8 mouse cellular contexts compared by ENCODE assay signal in genomic region chr7:27329326-27329947, GRCm38 (mm10). TPM values are rescaled to one million over a fixed set of nuclear protein-coding genes. Genes with fewer than 3 reads are reported as not detected.
A peak's percentile ranks its signal among the peaks of the same experiment; 100 is the strongest.
DNase-seq lines count a peak whose midpoint lies in the region; ATAC-seq lines count a peak whose summit lies in the region.

No protein-coding gene starts in this region.

- H3K9ac ChIP-seq in heart, embryonic 11.5 days (ENCODE audit: low read depth, low read length): no peak overlapping the region
- no peak overlapping the region; the same call in 1 of the 2 replicates for H3K9ac ChIP-seq in kidney, embryonic 14.5 days (ENCODE audit: low read depth, low read length)
- no peak overlapping the region for H3K9ac ChIP-seq in liver, embryonic 11.5 days (ENCODE audit: low read depth, low read length)

- H3K36me3 ChIP-seq in embryonic facial prominence, embryonic 10.5 days (replicated peaks): no peaks in the 10 kb centered on the region
- no peaks in the 10 kb centered on the region for H3K36me3 ChIP-seq in heart, embryonic 11.5 days (ENCODE audit: control insufficient read depth, insufficient read depth, low read length)
- H3K36me3 ChIP-seq in kidney, embryonic 14.5 days (ENCODE audit: control insufficient read depth, insufficient read depth, low read length): no peaks in the 10 kb centered on the region
- no peaks in the 10 kb centered on the region for H3K36me3 ChIP-seq in liver, embryonic 11.5 days (ENCODE audit: control insufficient read depth, insufficient read depth, low read length)
- H3K36me3 ChIP-seq in splenic B cell, adult 2 months (ENCODE audit: control insufficient read depth, insufficient read depth, low read length, poor library complexity, severe bottlenecking): no peaks in the 10 kb centered on the region

- no peak overlapping the region for H3K27ac ChIP-seq in embryonic facial prominence, embryonic 10.5 days (replicated peaks)
- no peak overlapping the region for H3K27ac ChIP-seq in heart, embryonic 11.5 days (ENCODE audit: low read depth, low read length)
- no peak overlapping the region for H3K27ac ChIP-seq in kidney, embryonic 14.5 days (ENCODE audit: low read depth, low read length)
- H3K27ac ChIP-seq in liver, embryonic 11.5 days (ENCODE audit: low read depth, low read length): no peak overlapping the region

- peak; percentile 29; the same call in 1 of the 2 replicates for ATAC-seq in heart, embryonic 11.5 days (replicated peaks; ENCODE audit: insufficient number of reproducible peaks, low FRiP score, low TSS enrichment)
- ATAC-seq in kidney, embryonic 14.5 days (ENCODE audit: low FRiP score, low TSS enrichment): peak; percentile 32
- peak; percentile 30; the same call in 1 of the 2 replicates for ATAC-seq in liver, embryonic 11.5 days (replicated peaks; ENCODE audit: low FRiP score)
- peak; percentile 53 for ATAC-seq in monocyte, adult 5-6 weeks (replicated peaks; ENCODE audit: insufficient number of reproducible peaks, low FRiP score, low TSS enrichment, poor library complexity, severe bottlenecking)

- 0 out of 2 replicates have a peak, but pooled peaks cover 2% of the 10 kb centered on the region for H3K9me3 ChIP-seq in embryonic facial prominence, embryonic 10.5 days
- no peaks in the 10 kb centered on the region for H3K9me3 ChIP-seq in heart, embryonic 11.5 days (replicated peaks; ENCODE audit: control insufficient read depth, low read length)
- no peaks in the 10 kb centered on the region for H3K9me3 ChIP-seq in kidney, embryonic 14.5 days (ENCODE audit: control insufficient read depth, low read length)
- no peaks in the 10 kb centered on the region for H3K9me3 ChIP-seq in liver, embryonic 11.5 days (ENCODE audit: control insufficient read depth, low read length)

- peaks cover 100% of the 10 kb centered on the region for H3K27me3 ChIP-seq in embryonic facial prominence, embryonic 10.5 days (replicated peaks; ENCODE audit: low read depth, poor library complexity, severe bottlenecking)
- H3K27me3 ChIP-seq in heart, embryonic 11.5 days (ENCODE audit: control insufficient read depth, insufficient read depth, low read length): peaks cover 95% of the 10 kb centered on the region
- H3K27me3 ChIP-seq in kidney, embryonic 14.5 days (ENCODE audit: control insufficient read depth, insufficient read depth, low read length): peaks cover 45% of the 10 kb centered on the region
- peaks cover 100% of the 10 kb centered on the region for H3K27me3 ChIP-seq in liver, embryonic 11.5 days (replicated peaks; ENCODE audit: control insufficient read depth, insufficient read depth, low read length)
- H3K27me3 ChIP-seq in splenic B cell, adult 2 months (ENCODE audit: control insufficient read depth, insufficient read depth, low read length, poor library complexity, severe bottlenecking): no peaks in the 10 kb centered on the region

- peak overlapping the region; percentile 60 for H3K4me3 ChIP-seq in embryonic facial prominence, embryonic 10.5 days
- peak overlapping the region; percentile 28 for H3K4me3 ChIP-seq in heart, embryonic 11.5 days (ENCODE audit: low read depth, low read length)
- peak overlapping the region; percentile 15; the same call in 1 of the 2 replicates for H3K4me3 ChIP-seq in kidney, embryonic 14.5 days (ENCODE audit: low read length)
- peak overlapping the region; percentile 21; the same call in 1 of the 2 replicates for H3K4me3 ChIP-seq in liver, embryonic 11.5 days (ENCODE audit: low read depth, low read length)

- peaks cover 69% of the 10 kb centered on the region for H3K4me1 ChIP-seq in embryonic facial prominence, embryonic 10.5 days
- H3K4me1 ChIP-seq in heart, embryonic 11.5 days (ENCODE audit: control insufficient read depth, insufficient read depth, low read length): peaks cover 41% of the 10 kb centered on the region
- H3K4me1 ChIP-seq in kidney, embryonic 14.5 days (ENCODE audit: control insufficient read depth, insufficient read depth, low read length): peaks cover 46% of the 10 kb centered on the region
- H3K4me1 ChIP-seq in liver, embryonic 11.5 days (replicated peaks; ENCODE audit: control insufficient read depth, insufficient read depth, low read length): peaks cover 28% of the 10 kb centered on the region

- H3K4me2 ChIP-seq in heart, embryonic 11.5 days: peak overlapping the region; percentile 62
- H3K4me2 ChIP-seq in kidney, embryonic 14.5 days (replicated peaks; ENCODE audit: low read depth, low read length): peak overlapping the region; percentile 40
- peak overlapping the region; percentile 84 for H3K4me2 ChIP-seq in liver, embryonic 11.5 days

- peak; percentile 80 to 84 for DNase-seq in left cerebral cortex, adult 18-20 months (ENCODE audit: low spot score in 2 of 2)
- DNase-seq in left cerebral cortex, adult 11 months (ENCODE audit: low spot score): no peak
- peak; percentile 89 for DNase-seq in embryonic facial prominence, embryonic 10.5 days (ENCODE audit: low spot score)
- DNase-seq in liver, embryonic 11.5 days (ENCODE audit: low spot score): peak; percentile 82
- DNase-seq in splenic B cell, adult 2 months (ENCODE audit: low read depth, low spot score): peak; percentile 94

- WGBS in embryonic facial prominence, embryonic 10.5 days: 4% methylated on average over 45 of the region's 45 CpGs
- 4% methylated on average over 45 of the region's 45 CpGs for WGBS in heart, embryonic 11.5 days (ENCODE audit: insufficient replicate concordance)
- WGBS in kidney, embryonic 14.5 days: 4% methylated on average over 45 of the region's 45 CpGs
- WGBS in liver, embryonic 11.5 days: 4% methylated on average over 45 of the region's 45 CpGs

RNA-seq across cellular contexts. Expression of gene Ltbp4, which starts 8.1 kb away (rescaled TPM):
- total RNA-seq in left cerebral cortex, adult 18-20 months (2021): 10 to 100 TPM; 42.2 to 46.6 TPM
- 7.1 and 8.8 TPM in 2 replicates for polyA plus RNA-seq in embryonic facial prominence, embryonic 10.5 days (2016; fragmentation: Nextera tagmentation; extraction: Ambion mirVana)
- polyA plus RNA-seq in heart, embryonic 11.5 days (2014; fragmentation: Nextera tagmentation; extraction: Ambion mirVana): 28.9 and 31.5 TPM in 2 replicates
- polyA plus RNA-seq in kidney, embryonic 14.5 days (2014; fragmentation: Nextera tagmentation; extraction: Ambion mirVana): 23.4 and 26.0 TPM in 2 replicates
- 7.1 and 10.2 TPM in 2 replicates for polyA plus RNA-seq in liver, embryonic 11.5 days (2014; fragmentation: Nextera tagmentation; extraction: Ambion mirVana)
- 0.68 TPM in 1 of 3 replicates, not detected in the others for total RNA-seq in monocyte, adult 5-6 weeks (2017)

RNA-seq across cellular contexts. Expression of gene Shkbp1, which starts 26.4 kb away (rescaled TPM):
- total RNA-seq in left cerebral cortex, adult 18-20 months (2021): 10 to 100 TPM; 27.9 to 33.2 TPM
- 73.2 and 80.3 TPM in 2 replicates for polyA plus RNA-seq in embryonic facial prominence, embryonic 10.5 days (2016; fragmentation: Nextera tagmentation; extraction: Ambion mirVana)
- 33.3 and 34.1 TPM in 2 replicates for polyA plus RNA-seq in heart, embryonic 11.5 days (2014; fragmentation: Nextera tagmentation; extraction: Ambion mirVana)
- polyA plus RNA-seq in kidney, embryonic 14.5 days (2014; fragmentation: Nextera tagmentation; extraction: Ambion mirVana): 38.4 and 41.0 TPM in 2 replicates
- 46.8 and 49.6 TPM in 2 replicates for polyA plus RNA-seq in liver, embryonic 11.5 days (2014; fragmentation: Nextera tagmentation; extraction: Ambion mirVana)
- 33.3 to 47.0 TPM (median 39.9 TPM) in 3 replicates for total RNA-seq in monocyte, adult 5-6 weeks (2017)

RNA-seq across cellular contexts. Expression of gene Gm20479, which starts 27.8 kb away (rescaled TPM):
- total RNA-seq in left cerebral cortex, adult 18-20 months (2021): not detected
- not detected in 2 replicates for polyA plus RNA-seq in embryonic facial prominence, embryonic 10.5 days (2016; fragmentation: Nextera tagmentation; extraction: Ambion mirVana)
- 1.6 and 2.1 TPM in 2 replicates for polyA plus RNA-seq in heart, embryonic 11.5 days (2014; fragmentation: Nextera tagmentation; extraction: Ambion mirVana)
- polyA plus RNA-seq in kidney, embryonic 14.5 days (2014; fragmentation: Nextera tagmentation; extraction: Ambion mirVana): 1.9 TPM in 1 of 2 replicates, not detected in the other
- 0.43 and 1.2 TPM in 2 replicates for polyA plus RNA-seq in liver, embryonic 11.5 days (2014; fragmentation: Nextera tagmentation; extraction: Ambion mirVana)
- not detected in 3 replicates for total RNA-seq in monocyte, adult 5-6 weeks (2017)
